Comparison of ENCODE assay signal across 27 mouse cellular contexts in the genomic region with DNA sequence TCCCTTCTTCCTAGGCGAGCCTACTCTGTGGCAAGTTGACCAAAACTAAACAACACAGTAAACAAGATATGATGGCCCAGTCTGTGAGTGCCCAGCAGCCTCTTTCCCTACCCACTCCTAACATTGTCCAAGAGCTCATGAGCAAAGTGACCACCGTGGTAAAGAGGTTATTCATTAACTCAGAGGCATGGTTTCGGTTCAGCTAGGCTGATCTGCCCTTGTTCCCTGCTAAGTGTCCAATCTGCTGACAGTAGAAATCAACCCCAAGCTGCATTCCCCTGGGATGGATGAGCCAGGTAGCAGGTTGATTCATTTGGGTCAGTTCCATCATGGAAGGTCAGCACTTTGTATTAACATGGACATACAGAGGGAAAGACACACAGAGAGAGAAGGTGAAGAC. TPM values are rescaled to one million over a fixed set of nuclear protein-coding genes. Genes with fewer than 3 reads are reported as not detected.
DNase-seq lines count a peak whose midpoint lies in the region; ATAC-seq and TF ChIP-seq lines count a peak whose summit lies in the region.
"Had no signal": no experiment of that assay in that cellular context is flagged by ENCODE, and none has a peak within 500 bp of the region (broad histone marks: within the 10 kb centered on the region; RNA-seq: fewer than 3 reads in every experiment).

No protein-coding gene starts in this region.

- H3K27ac ChIP-seq in kidney, adult 2 months (ENCODE audit: insufficient read depth, low read depth, low read length), result no peak overlapping the region
- H3K27ac ChIP-seq in kidney, embryonic 16.5 days (ENCODE audit: low read length), result no peak overlapping the region
- H3K27ac ChIP-seq: embryonic facial prominence, embryonic 15.5 days; forebrain, embryonic 10.5 days; gastrocnemius, adult 2 months; heart, embryonic 13.5 days; hindbrain, embryonic 12.5 days had no signal

- H3K9ac ChIP-seq in kidney, embryonic 16.5 days (replicated peaks; ENCODE audit: low read length), result no peak overlapping the region
- H3K9ac ChIP-seq: embryonic facial prominence, embryonic 15.5 days; heart, embryonic 13.5 days; hindbrain, embryonic 12.5 days had no signal

- H3K9me3 ChIP-seq in kidney, embryonic 16.5 days (ENCODE audit: low read length), result no peaks in the 10 kb centered on the region; the same call in 1 of the 2 replicates
- H3K9me3 ChIP-seq: embryonic facial prominence, embryonic 15.5 days; forebrain, embryonic 10.5 days; G1E; heart, embryonic 13.5 days; hindbrain, embryonic 12.5 days had no signal

- no peaks in the 10 kb centered on the region for H3K27me3 ChIP-seq in kidney, adult 2 months (replicated peaks; ENCODE audit: control insufficient read depth, insufficient read depth, low read length)
- H3K27me3 ChIP-seq in kidney, embryonic 16.5 days (ENCODE audit: insufficient read depth, low read length), result no peaks in the 10 kb centered on the region
- H3K27me3 ChIP-seq: embryonic facial prominence, embryonic 15.5 days; heart, embryonic 13.5 days; hindbrain, embryonic 12.5 days had no signal

- no peak for TF ChIP-seq CTCF in kidney, adult 2 months (conservative IDR thresholded peaks at IDR 0.05; ENCODE audit: insufficient read depth, insufficient read length, low read depth, low read length)

- DNase-seq in heart, adult 11 months, result peak; percentile 45
- no peak for DNase-seq in heart, postnatal 4 days
- peak; percentile 51 for DNase-seq in kidney, adult 2 months
- peak; percentile 13 to 47 for DNase-seq in kidney, postnatal 36 days
- no peak for DNase-seq in cerebellum, postnatal 4 days (ENCODE audit: low spot score in 2 of 2)
- DNase-seq: adrenal gland, adult 2 months; adrenal gland, postnatal 36 days; B cell, adult 2 months; cerebellum, adult 2 months; embryo, embryonic 11 days; gastrocnemius, adult 2 months; gastrocnemius, postnatal 25 days; heart, postnatal 36 days had no signal

- H3K4me3 ChIP-seq in kidney, adult 2 months (ENCODE audit: insufficient read depth, low read depth, low read length), result no peak overlapping the region
- no peak overlapping the region for H3K4me3 ChIP-seq in kidney, embryonic 16.5 days (ENCODE audit: low read length)
- H3K4me3 ChIP-seq: embryonic facial prominence, embryonic 15.5 days; erythroblast, embryonic 14.5 days; forebrain, embryonic 10.5 days; gastrocnemius, adult 2 months; heart, embryonic 13.5 days; hindbrain, embryonic 12.5 days had no signal

- no peaks in the 10 kb centered on the region for H3K36me3 ChIP-seq in kidney, adult 2 months (ENCODE audit: control insufficient read depth, insufficient read depth, low read length)
- no peaks in the 10 kb centered on the region for H3K36me3 ChIP-seq in kidney, embryonic 16.5 days (ENCODE audit: insufficient read depth, low read length)
- H3K36me3 ChIP-seq: embryonic facial prominence, embryonic 15.5 days; forebrain, embryonic 10.5 days; G1E; hindbrain, embryonic 12.5 days had no signal

- H3K4me1 ChIP-seq in kidney, adult 2 months (ENCODE audit: control insufficient read depth, insufficient read depth, low read length), result peaks cover 3% of the 10 kb centered on the region; the same call in 1 of the 2 replicates
- H3K4me1 ChIP-seq in kidney, embryonic 16.5 days (ENCODE audit: insufficient read depth, low read length), result peaks cover 16% of the 10 kb centered on the region

- no peak for TF ChIP-seq POLR2A in kidney, adult 2 months (IDR thresholded peaks at IDR 0.05; ENCODE audit: low read depth, low read length)

- ATAC-seq in kidney, embryonic 16.5 days (ENCODE audit: low FRiP score, low TSS enrichment), result peak; percentile 79; the same call in 1 of the 2 replicates
- no peak for ATAC-seq in inflammation-experienced regulatory T-cells, adult 6 months
- ATAC-seq: CD4-positive, CD25-positive, alpha-beta regulatory T cell, adult 4 months; forebrain, embryonic 14.5 days had no signal

- H3K4me2 ChIP-seq in kidney, embryonic 16.5 days (replicated peaks; ENCODE audit: low read depth, low read length), result no peak overlapping the region
- H3K4me2 ChIP-seq: embryonic facial prominence, embryonic 15.5 days; heart, embryonic 13.5 days; hindbrain, embryonic 12.5 days had no signal

- WGBS in kidney, adult 2 months, result 55% methylated on average over 3 of the region's 3 CpGs
- 71% methylated on average over 3 of the region's 3 CpGs for WGBS in kidney, embryonic 16.5 days

RNA-seq across cellular contexts. Expression of gene Pgm5, which starts 19.6 kb away (rescaled TPM):
- 100 to 1,000 TPM; 103 to 110 TPM for total RNA-seq in heart, postnatal 4 days (2021)
- 7.3 and 10.7 TPM in 2 replicates for polyA plus RNA-seq in kidney, adult 2 months (2012; rRNA removed)
- polyA plus RNA-seq in kidney, embryonic 16.5 days (2015; fragmentation: Nextera tagmentation; extraction: Ambion mirVana), result 1.5 and 1.6 TPM in 2 replicates
- polyA plus RNA-seq in inflammation-experienced regulatory T-cells, adult 6 months (2017; shearing (Covaris generic)), result under 1 TPM in 1 of 3 experiments, not detected in 2; 0.27 TPM
- total RNA-seq: common myeloid progenitor, adult 5-6 weeks; granulocyte monocyte progenitor cell, adult 5-6 weeks had no signal
- polyA plus RNA-seq: CD4-positive, CD25-positive, alpha-beta regulatory T cell, adult 4 months; erythroblast, embryonic 14.5 days; G1E had no signal

RNA-seq across cellular contexts. Expression of gene Gm10053, which starts 33.4 kb away (rescaled TPM):
- 100 to 1,000 TPM; 851 to 876 TPM for total RNA-seq in heart, postnatal 4 days (2021)
- polyA plus RNA-seq in kidney, adult 2 months (2012; rRNA removed), result 52.1 and 89.3 TPM in 2 replicates
- polyA plus RNA-seq in kidney, embryonic 16.5 days (2015; fragmentation: Nextera tagmentation; extraction: Ambion mirVana), result 288 and 300 TPM in 2 replicates
- polyA plus RNA-seq in inflammation-experienced regulatory T-cells, adult 6 months (2017; shearing (Covaris generic)), result 100 to 1,000 TPM; 198 to 308 (median 215) TPM

RNA-seq across cellular contexts. Expression of gene Foxd4, which starts 58.9 kb away (rescaled TPM):
- total RNA-seq in heart, postnatal 4 days (2021), result not detected
- polyA plus RNA-seq in kidney, adult 2 months (2012; rRNA removed), result not detected in 2 replicates
- not detected in 2 replicates for polyA plus RNA-seq in kidney, embryonic 16.5 days (2015; fragmentation: Nextera tagmentation; extraction: Ambion mirVana)
- not detected for polyA plus RNA-seq in inflammation-experienced regulatory T-cells, adult 6 months (2017; shearing (Covaris generic))
- total RNA-seq: adrenal gland, adult 2 months; adrenal gland, postnatal 36 days; G1E; gastrocnemius, adult 2 months; gastrocnemius, postnatal 25 days; granulocyte monocyte progenitor cell, adult 5-6 weeks; heart, postnatal 36 days had no signal
- polyA plus RNA-seq: adrenal gland, adult 2 months; CD4-positive, CD25-positive, alpha-beta regulatory T cell, adult 4 months; embryonic facial prominence, embryonic 11.5 days; embryonic facial prominence, embryonic 15.5 days; erythroblast, embryonic 14.5 days; forebrain, embryonic 10.5 days; forebrain, embryonic 14.5 days; G1E; heart, embryonic 13.5 days; heart, postnatal 0 days had no signal

Comparison
In these comparisons a context has a peak if more than half of its experiments do, and no peak if none do; other contexts are left out.
1. DNase-seq: peak in heart, adult 11 months (single experiment), kidney, adult 2 months (single experiment) and kidney, postnatal 36 days (2 of 2); none in heart, postnatal 4 days (single experiment) and cerebellum, postnatal 4 days (0 of 2).